Mouse (Mus musculus) C2C12 (cell line): ENCODE data around the gene Shisa6. TPM values are rescaled to one million over a fixed set of nuclear protein-coding genes. Genes with fewer than 3 reads are reported as not detected.

Source experiments
- H3K27me3 ChIP-seq: one replicate; pipeline ENCODE4 v1.6.1; 2011; ENCODE audit not compliant: control insufficient read depth, insufficient read depth, insufficient read length
- H3K36me3 ChIP-seq: one replicate; pipeline ENCODE4 v1.6.1; 2011; ENCODE audit not compliant: control insufficient read depth, insufficient read depth
- H3K4me3 ChIP-seq: one replicate; pipeline ENCODE4 v1.5.1; 2011; ENCODE audit warnings: mild to moderate bottlenecking, control low read depth; ENCODE audit not compliant: poor library complexity, insufficient read depth, severe bottlenecking
- H3K79me2 ChIP-seq: one replicate; pipeline ENCODE4 v1.6.1; 2011; ENCODE audit not compliant: control insufficient read depth, insufficient read depth
- H3K79me3 ChIP-seq: one replicate; pipeline ENCODE4 v1.6.1; 2011; ENCODE audit warnings: low read depth, control low read depth
- H3ac ChIP-seq: one replicate; pipeline ENCODE3; 2011; ENCODE audit warnings: low read depth; ENCODE audit not compliant: control insufficient read depth, insufficient read length
- CEBPB ChIP-seq: IDR thresholded peaks from one replicate; pipeline ENCODE4 v1.6.1; 2011; ENCODE audit warnings: low read depth, mild to moderate bottlenecking, control low read depth, moderate library complexity
- CTCF ChIP-seq: IDR thresholded peaks from one replicate; pipeline ENCODE4 v1.5.1; 2011; ENCODE audit not compliant: control insufficient read depth, insufficient read depth, insufficient read length
- FOSL1 ChIP-seq: IDR thresholded peaks from one replicate; pipeline ENCODE4 v1.8.0; 2011; ENCODE audit warnings: mild to moderate bottlenecking, low read length; ENCODE audit not compliant: poor library complexity, insufficient read depth, severe bottlenecking
- MAX ChIP-seq: IDR thresholded peaks from one replicate; pipeline ENCODE4 v1.6.1; 2011; ENCODE audit warnings: mild to moderate bottlenecking, control low read depth
- MYOD1 ChIP-seq: IDR thresholded peaks from one replicate; pipeline ENCODE4 v1.6.1; 2011; ENCODE audit warnings: low read depth; ENCODE audit not compliant: control insufficient read depth, insufficient read length
- MYOG ChIP-seq: IDR thresholded peaks from one replicate; pipeline ENCODE4 v1.6.1; 2011; ENCODE audit not compliant: control insufficient read depth, insufficient read length; ENCODE audit errors: extremely low read depth
- USF1 ChIP-seq: IDR thresholded peaks from one replicate; pipeline ENCODE4 v1.6.1; 2011; ENCODE audit warnings: low read depth, mild to moderate bottlenecking, control low read depth, moderate library complexity
- long read RNA-seq, 2 experiments: library from polyadenylated mRNA; unstranded; transcript quantifications; one replicate each; pipeline ENCODE4 v2.0.0; 2019 to 2020
- polyA plus RNA-seq: library from polyadenylated mRNA; unstranded; fragments of >200 nt; fragmentation: generic; extraction: Trizol; gene quantifications from one replicate; pipeline ENCODE4 v1.2.1, GENCODE M21; 2012; ENCODE audit warnings: missing spikeins

The Shisa6 gene
- not detected for polyA plus RNA-seq
- long read RNA-seq, experiment 1, result 0 reads
- long read RNA-seq, experiment 2, result 0 reads

GRCm38 (mm10) chr11:66525371-66526045 lies at the start of gene Shisa6:
Gene Shisa6, minus strand, starts transcription at chr11:66525964.
- Histone ChIP-seq H3K27me3 (no peaks in the 10 kb centered on the region), H3K4me3 (no peak within 1 kb of the TSS)

GRCm38 (mm10) chr11:66573888-66574287 lies 48.1 kb upstream of the Shisa6 start:
- TF ChIP-seq FOSL1, result no peak
- no peak for TF ChIP-seq CTCF
- TF ChIP-seq CEBPB, result no peak
- TF ChIP-seq MYOG, result no peak
- no peak for TF ChIP-seq MYOD1
- Histone ChIP-seq H3K79me2 (no peaks in the 10 kb centered on the region), H3K36me3 (no peaks in the 10 kb centered on the region), H3K79me3 (no peaks in the 10 kb centered on the region), H3K27me3 (no peaks in the 10 kb centered on the region), H3K4me3 (no peak overlapping the region), H3ac (no peak overlapping the region)

More at GRCm38 (mm10) chr11:66525371-66526045, at the start of gene Shisa6:
- no peaks in the 10 kb centered on the region for H3K79me3 ChIP-seq
- H3ac ChIP-seq, result no peak within 1 kb of the TSS
- H3K36me3 ChIP-seq, result no peaks in the 10 kb centered on the region
- TF ChIP-seq MYOG, result no peak
- TF ChIP-seq FOSL1, result no peak
- H3K79me2 ChIP-seq, result no peaks in the 10 kb centered on the region

- H3K79me2 ChIP-seq, result no peaks in the 10 kb centered on the region
- no peaks in the 10 kb centered on the region for H3K36me3 ChIP-seq
- no peaks in the 10 kb centered on the region for H3K27me3 ChIP-seq
- no peak overlapping the region for H3K4me3 ChIP-seq
- TF ChIP-seq MYOG (no peak), USF1 (no peak), MAX (no peak)
- H3ac ChIP-seq, result no peak overlapping the region
- no peaks in the 10 kb centered on the region for H3K79me3 ChIP-seq
These were observed 43.3 kb upstream of the Shisa6 start for GRCm38 (mm10) chr11:66569045-66569444.

- Histone ChIP-seq H3K27me3 (no peaks in the 10 kb centered on the region), H3K4me3 (no peak overlapping the region), H3ac (no peak overlapping the region), H3K79me2 (no peaks in the 10 kb centered on the region), H3K36me3 (no peaks in the 10 kb centered on the region), H3K79me3 (no peaks in the 10 kb centered on the region)
- TF ChIP-seq USF1 (no peak), CTCF (no peak), CEBPB (no peak), MAX (no peak), MYOG (no peak), MYOD1 (no peak), FOSL1 (no peak)
These were observed 42.6 kb upstream of the Shisa6 start for GRCm38 (mm10) chr11:66568386-66568791.

- H3ac ChIP-seq, result no peak overlapping the region
- no peaks in the 10 kb centered on the region for H3K79me2 ChIP-seq
These were observed 41.6 kb upstream of the Shisa6 start for GRCm38 (mm10) chr11:66567382-66567781.

DNA sequence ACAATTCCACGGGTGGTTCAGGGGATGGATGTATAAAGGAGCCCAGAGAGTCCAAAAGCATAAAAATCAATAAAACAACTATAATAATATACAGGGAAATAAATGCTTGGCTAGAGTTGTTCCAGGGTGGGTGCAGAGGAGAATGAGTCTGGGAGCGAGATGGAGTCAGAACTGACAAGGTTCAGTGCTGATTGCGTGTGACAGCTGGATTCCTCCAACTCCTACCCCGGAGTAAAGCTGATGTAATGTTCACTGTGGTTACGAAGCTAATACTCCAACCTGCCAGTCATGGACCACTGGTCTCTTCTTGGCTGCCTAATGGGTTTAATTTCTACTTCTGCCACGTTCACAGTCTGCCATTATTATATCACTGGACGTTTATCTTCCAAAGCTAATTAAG lies 36.5 kb upstream of the Shisa6 start:
- Histone ChIP-seq H3K27me3 (no peaks in the 10 kb centered on the region), H3K79me2 (no peaks in the 10 kb centered on the region), H3K79me3 (no peaks in the 10 kb centered on the region), H3K4me3 (no peak overlapping the region), H3K36me3 (no peaks in the 10 kb centered on the region), H3ac (no peak overlapping the region)
- TF ChIP-seq MYOG, result no peak
- peak; percentile 97 for TF ChIP-seq MYOD1
- TF ChIP-seq USF1, result no peak

More at GRCm38 (mm10) chr11:66567382-66567781, 41.6 kb upstream of the Shisa6 start:
- Histone ChIP-seq H3K36me3 (no peaks in the 10 kb centered on the region), H3K4me3 (no peak overlapping the region), H3K79me3 (no peaks in the 10 kb centered on the region), H3K27me3 (no peaks in the 10 kb centered on the region)
- no peak for TF ChIP-seq MYOG
- TF ChIP-seq MAX, result no peak
- no peak for TF ChIP-seq MYOD1
- no peak for TF ChIP-seq CTCF
- TF ChIP-seq FOSL1, result no peak
- TF ChIP-seq USF1, result no peak
- no peak for TF ChIP-seq CEBPB
